Mouse (Mus musculus) gastrocnemius, postnatal 10 days (tissue): Measurements from ENCODE around the gene Syt3. TPM values are rescaled to one million over a fixed set of nuclear protein-coding genes. Genes with fewer than 3 reads are reported as not detected.

Experiments
- DNase-seq: peaks from one replicate; pipeline ENCODE4 v3.0.0; 2021; ENCODE audit warnings: mixed read lengths
- total RNA-seq, 2 experiments: library from RNA; stranded (reverse); gene quantifications; 2 replicates each; pipeline ENCODE4 v1.2.3; 2021

The Syt3 gene
- total RNA-seq, 2 experiments from 2014 or later = 0.38 to 0.41 TPM

DNA sequence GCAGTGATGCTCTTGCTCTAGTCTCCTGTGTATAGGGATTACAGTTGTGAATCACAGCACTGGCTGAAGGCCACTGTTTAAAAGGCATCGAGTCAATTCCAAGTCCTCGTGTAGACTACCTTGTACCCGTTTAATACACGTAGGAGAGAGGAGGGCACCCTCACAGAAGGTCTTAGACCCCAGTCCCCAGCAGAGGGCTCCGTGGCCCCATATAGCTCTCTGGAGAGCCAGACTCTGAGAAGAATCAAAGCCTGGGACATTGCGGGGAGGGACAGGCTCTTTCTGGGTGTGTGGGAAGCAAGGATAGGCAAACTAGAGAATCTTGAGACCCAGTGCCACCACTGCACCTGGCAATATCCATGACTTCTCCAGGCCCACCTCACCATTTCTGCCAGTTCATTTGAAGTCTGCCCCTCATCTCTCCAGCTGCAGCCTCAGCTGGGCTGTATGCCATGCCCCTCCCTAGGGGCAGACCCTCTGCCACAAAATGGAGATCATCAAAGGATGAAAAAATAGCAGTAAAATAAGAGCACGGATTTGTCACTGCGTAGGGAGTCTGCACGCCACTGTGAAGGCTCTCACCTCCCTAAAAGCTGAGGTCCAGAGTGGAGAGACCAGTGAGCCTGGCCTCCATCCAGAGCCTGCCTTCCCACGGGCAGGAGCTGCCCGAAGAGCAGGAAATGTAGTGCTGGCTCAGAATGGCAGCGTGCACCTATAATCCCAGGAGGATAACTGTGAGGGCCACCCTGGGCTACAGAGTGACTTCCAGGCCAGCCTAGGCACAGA is 62.4 kb downstream of the Syt3 start:
- DNase-seq = no peak

Other genes starting within 250 kb of the Syt3 start
- not detected for gene Klk1b16, start 247.3 kb upstream of the Syt3 start, total RNA-seq
- gene Klk1b24, start 195.9 kb upstream of the Syt3 start, total RNA-seq = not detected
- gene Klk1b3, start 185.9 kb upstream of the Syt3 start, total RNA-seq = not detected
- not detected for gene Klk1b4, start 176.7 kb upstream of the Syt3 start, total RNA-seq
- gene Klk1b5, start 168.2 kb upstream of the Syt3 start, total RNA-seq = not detected
- gene Klk1, start 158.7 kb upstream of the Syt3 start, total RNA-seq = not detected
- not detected for gene Gm36864, start 147.9 kb upstream of the Syt3 start, total RNA-seq
- gene 1700028J19Rik, start 137.4 kb upstream of the Syt3 start, total RNA-seq = under 1 TPM; 0.23 to 0.61 TPM
- gene 2410002F23Rik, start 137.4 kb upstream of the Syt3 start, total RNA-seq = 10 to 100 TPM; 23.7 to 35.0 TPM
- gene Acp4, start 126.7 kb upstream of the Syt3 start, total RNA-seq = not detected
- gene Gm15517, start 122.7 kb upstream of the Syt3 start, total RNA-seq = not detected
- 1 to 10 TPM; 5.0 to 6.8 TPM for gene Clec11a, start 77.2 kb upstream of the Syt3 start, total RNA-seq
- 1 to 10 TPM; 2.0 to 2.7 TPM for gene Shank1, start 73.8 kb upstream of the Syt3 start, total RNA-seq
- gene 1700008O03Rik, start 1.7 kb downstream of the Syt3 start, total RNA-seq = not detected
- gene Lrrc4b, start 44.9 kb downstream of the Syt3 start, total RNA-seq = 1 to 10 TPM; 1.9 to 2.5 TPM
- not detected for gene Aspdh, start 81.3 kb downstream of the Syt3 start, total RNA-seq
- gene Josd2, start 83.9 kb downstream of the Syt3 start, total RNA-seq = 10 to 100 TPM; 61.5 to 68.3 TPM
- 10 to 100 TPM; 50.8 to 52.6 TPM for gene Emc10, start 112.4 kb downstream of the Syt3 start, total RNA-seq
- 1 to 10 TPM; 4.3 to 5.7 TPM for gene Fam71e1, start 112.5 kb downstream of the Syt3 start, total RNA-seq
- 1,000 to 10,000 TPM; 2,219 to 2,666 TPM for gene Mybpc2, start 140.6 kb downstream of the Syt3 start, total RNA-seq
- gene Spib, start 148.0 kb downstream of the Syt3 start, total RNA-seq = 1 to 10 TPM in 1 of 2 experiments, not detected in 1; 1.2 TPM
- 10 to 100 TPM in 1 of 2 experiments, 1 to 10 TPM in 1; 8.1 to 14.7 TPM for gene Pold1, start 164.7 kb downstream of the Syt3 start, total RNA-seq
- 10 to 100 TPM; 27.4 to 35.4 TPM for gene Nr1h2, start 169.8 kb downstream of the Syt3 start, total RNA-seq
- under 1 TPM in 1 of 2 experiments, not detected in 1; 0.99 TPM for gene Napsa, start 188.3 kb downstream of the Syt3 start, total RNA-seq
- 1 to 10 TPM; 1.4 to 1.6 TPM for gene Kcnc3, start 206.6 kb downstream of the Syt3 start, total RNA-seq